Mouse (Mus musculus): ENCODE data around the gene 4430402I18Rik. TPM values are rescaled to one million over a fixed set of nuclear protein-coding genes. Genes with fewer than 3 reads are reported as not detected.

4430402I18Rik gene
- total and polyA plus RNA-seq, 3 experiments: 0.14 to 0.51 (median 0.15) TPM

DNA sequence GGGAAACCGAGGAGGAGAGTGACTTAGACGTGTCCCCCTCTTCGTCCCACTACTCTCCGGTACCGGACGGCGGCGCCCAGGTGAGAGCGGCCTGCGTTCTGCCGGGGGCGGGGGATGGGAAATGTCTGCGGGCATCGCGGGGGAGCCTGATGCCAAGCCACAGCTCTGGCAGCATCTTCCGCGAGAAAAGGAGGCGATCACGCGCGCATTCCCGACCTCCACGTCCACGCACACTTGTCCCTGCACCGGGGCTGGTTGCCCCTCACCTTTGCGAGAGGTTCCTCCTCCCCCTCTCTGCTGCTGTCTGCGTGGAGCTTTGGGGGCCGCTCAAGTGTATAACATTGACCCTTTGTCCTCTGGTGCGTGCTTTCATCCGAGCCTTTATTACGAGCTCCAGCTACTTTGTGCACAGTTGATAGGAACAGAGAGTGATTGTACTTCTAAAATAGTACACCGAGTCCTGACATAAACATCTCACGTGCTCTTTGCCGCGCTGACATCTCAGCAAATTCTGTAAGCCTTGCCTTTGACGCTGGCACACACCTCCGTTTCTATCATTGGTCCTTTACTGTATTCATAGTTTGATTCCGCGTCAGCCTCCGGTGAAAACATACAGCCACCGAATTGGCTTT is 23.1 kb upstream of the 4430402I18Rik start:
- TF ChIP-seq MAX (IDR thresholded peaks at IDR 0.05; ENCODE audit: low read length) (peak; percentile 46; the same call in 1 of the 2 replicates), SIN3A (IDR thresholded peaks at IDR 0.05; ENCODE audit: low read length) (peak; percentile 31; the same call in 1 of the 2 replicates), BHLHE40 (IDR thresholded peaks at IDR 0.05; ENCODE audit: low read depth, low read length) (peak; percentile 75), ZKSCAN1 (IDR thresholded peaks at IDR 0.05; ENCODE audit: borderline replicate concordance, low read depth, low read length) (no peak), CTCF (conservative IDR thresholded peaks at IDR 0.05 in 1 of 2, IDR thresholded peaks at IDR 0.05 in 1 of 2; ENCODE audit: low read depth in 2 of 2, low read length in 2 of 2) (no peak), ZMIZ1 (IDR thresholded peaks at IDR 0.05; ENCODE audit: low read depth, low read length) (no peak), IRF4 (IDR thresholded peaks at IDR 0.05; ENCODE audit: low read depth, low read length) (0 out of 2 replicates have a peak, but pooled peaks have one; percentile 1), NELFE (IDR thresholded peaks at IDR 0.05; ENCODE audit: low read depth, low read length) (no peak), POLR2A (IDR thresholded peaks at IDR 0.05; ENCODE audit: low read depth, low read length) (peak; percentile 42; the same call in 1 of the 2 replicates), MXI1 (IDR thresholded peaks at IDR 0.05; ENCODE audit: low read depth, low read length) (peak; percentile 73; the same call in 1 of the 2 replicates)
- H3K36me3 ChIP-seq (replicated peaks in 1 of 2; ENCODE audit: control insufficient read depth in 1 of 2, insufficient read depth in 1 of 2, low read length in 1 of 2): peaks cover 12 to 28% of the 10 kb centered on the region in 2 experiments
- peaks cover 4% of the 10 kb centered on the region for H3K27me3 ChIP-seq (replicated peaks)
- H3K9ac ChIP-seq (ENCODE audit: insufficient read depth, low read depth): peak overlapping the region; percentile 64
- H3K27ac ChIP-seq (ENCODE audit: insufficient read depth, low read depth): peak overlapping the region; percentile 5; the same call in 1 of the 2 replicates
- H3K4me2 ChIP-seq (ENCODE audit: insufficient read depth, low read depth, poor library complexity, severe bottlenecking): peak overlapping the region; percentile 75
- in situ Hi-C loops (cut with MboI; ENCODE audit: low pct_ligation_motif_present, low pct_unique_long_range_greater_than_20kb, low sequenced_read_pairs) (no loop called here), dilution Hi-C loops (cut with MboI; ENCODE audit: extremely low pct_ligation_motif_present, extremely low pct_unique_long_range_greater_than_20kb, low sequenced_read_pairs) (no loop called here)
- H3K4me3 ChIP-seq (replicated peaks in 1 of 3; ENCODE audit: low read depth in 2 of 3, low read length in 2 of 3, poor library complexity in 1 of 3): peak overlapping the region; percentile 77 to 97 (median 92)
- peaks cover 5 to 13% of the 10 kb centered on the region in 2 experiments; a peak in 3 of 4 replicates for H3K4me1 ChIP-seq (ENCODE audit: control insufficient read depth in 1 of 2, insufficient read depth in 2 of 2)
- H3K79me2 ChIP-seq (replicated peaks; ENCODE audit: control insufficient read depth, extremely low read depth, insufficient read depth, poor library complexity, severe bottlenecking): peaks cover 19% of the 10 kb centered on the region
- peak; percentile 33 for DNase-seq (ENCODE audit: extremely low read depth)
- H3K9me3 ChIP-seq (replicated peaks; ENCODE audit: low read length): no peaks in the 10 kb centered on the region

DNA sequence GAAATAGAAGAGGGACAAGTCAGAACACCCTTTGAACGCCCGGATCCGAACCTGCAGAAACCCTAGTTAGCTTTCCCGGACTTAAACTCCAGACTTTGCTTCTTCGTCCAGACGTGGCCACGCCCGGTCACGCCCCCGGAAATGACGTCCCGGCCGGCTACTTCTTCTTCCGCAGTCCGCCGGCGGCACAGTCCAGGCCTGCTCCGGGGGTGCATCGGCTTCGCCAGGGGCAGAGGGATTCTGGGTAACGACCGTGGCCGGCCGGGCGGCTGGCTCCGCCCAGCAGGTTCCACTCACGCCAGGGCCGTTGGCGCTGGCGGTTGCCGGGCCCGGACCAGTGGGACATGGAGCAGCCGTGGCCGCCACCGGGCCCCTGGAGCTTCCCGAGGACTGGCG is 22.6 kb upstream of the 4430402I18Rik start, which contains the start of gene Cdc37l1:
TSS of gene Cdc37l1 (plus strand) at position 159 of the 396 bp plus-strand sequence.
- Histone ChIP-seq H3K27me3 (replicated peaks) (peaks cover 4% of the 10 kb centered on the region), H3K4me3 (replicated peaks in 1 of 3; ENCODE audit: low read depth in 2 of 3, low read length in 2 of 3, poor library complexity in 1 of 3) (peak within 1 kb of the TSS; percentile 77 to 97 (median 92)), H3K27ac (ENCODE audit: insufficient read depth, low read depth) (peak within 1 kb of the TSS; percentile 5; the same call in 1 of the 2 replicates), H3K79me2 (replicated peaks; ENCODE audit: control insufficient read depth, extremely low read depth, insufficient read depth, poor library complexity, severe bottlenecking) (peaks cover 19% of the 10 kb centered on the region), H3K9ac (ENCODE audit: insufficient read depth, low read depth) (peak within 1 kb of the TSS; percentile 71), H3K9me3 (replicated peaks; ENCODE audit: low read length) (no peaks in the 10 kb centered on the region), H3K36me3 (replicated peaks in 1 of 2; ENCODE audit: control insufficient read depth in 1 of 2, insufficient read depth in 1 of 2, low read length in 1 of 2) (peaks cover 8 to 23% of the 10 kb centered on the region in 2 experiments), H3K4me1 (ENCODE audit: control insufficient read depth in 1 of 2, insufficient read depth in 2 of 2) (peaks cover 5 to 13% of the 10 kb centered on the region in 2 experiments; a peak in 3 of 4 replicates), H3K4me2 (ENCODE audit: insufficient read depth, low read depth, poor library complexity, severe bottlenecking) (peak within 1 kb of the TSS; percentile 82)
- in situ Hi-C loops (cut with MboI; ENCODE audit: low pct_ligation_motif_present, low pct_unique_long_range_greater_than_20kb, low sequenced_read_pairs) (no loop called here), dilution Hi-C loops (cut with MboI; ENCODE audit: extremely low pct_ligation_motif_present, extremely low pct_unique_long_range_greater_than_20kb, low sequenced_read_pairs) (no loop called here)
- peak; percentile 91 for DNase-seq (ENCODE audit: extremely low read depth)
- TF ChIP-seq ELF1 (IDR thresholded peaks at IDR 0.05; ENCODE audit: low read depth, low read length): peak; percentile 95
- TF ChIP-seq USF1 (IDR thresholded peaks at IDR 0.05; ENCODE audit: low read depth, low read length): peak; percentile 22
- TF ChIP-seq MAFK (IDR thresholded peaks at IDR 0.05; ENCODE audit: insufficient replicate concordance, low read length): no peak
- no peak for TF ChIP-seq JUND (conservative IDR thresholded peaks at IDR 0.05; ENCODE audit: low read depth, low read length)
- TF ChIP-seq MXI1 (IDR thresholded peaks at IDR 0.05; ENCODE audit: low read depth, low read length): peak; percentile 68; the same call in 1 of the 2 replicates
- no peak for TF ChIP-seq SMC3 (IDR thresholded peaks at IDR 0.05; ENCODE audit: low read depth, low read length)
- peak; percentile 85 for TF ChIP-seq SIN3A (IDR thresholded peaks at IDR 0.05; ENCODE audit: low read length)
- TF ChIP-seq POLR2AphosphoS2 (IDR thresholded peaks at IDR 0.05; ENCODE audit: low read depth, low read length): peak; percentile 60; the same call in 1 of the 2 replicates
- TF ChIP-seq UBTF (IDR thresholded peaks at IDR 0.05; ENCODE audit: low read depth, low read length): no peak
- no peak; the same call in 1 of the 2 replicates for TF ChIP-seq GABPA (IDR thresholded peaks at IDR 0.05; ENCODE audit: insufficient replicate concordance, low read depth, low read length)
- TF ChIP-seq ZC3H11A (IDR thresholded peaks at IDR 0.05; ENCODE audit: low read depth, low read length): no peak
- TF ChIP-seq USF2 (conservative IDR thresholded peaks at IDR 0.05; ENCODE audit: low read depth, low read length): no peak
- TF ChIP-seq HCFC1 (IDR thresholded peaks at IDR 0.05; ENCODE audit: low read depth, low read length): peak; percentile 83
- no peak for TF ChIP-seq CTCF (conservative IDR thresholded peaks at IDR 0.05 in 1 of 2, IDR thresholded peaks at IDR 0.05 in 1 of 2; ENCODE audit: low read depth in 2 of 2, low read length in 2 of 2)
- no peak for TF ChIP-seq ZKSCAN1 (IDR thresholded peaks at IDR 0.05; ENCODE audit: borderline replicate concordance, low read depth, low read length)
- TF ChIP-seq CHD1 (IDR thresholded peaks at IDR 0.05; ENCODE audit: low read depth, low read length): no peak; the same call in 1 of the 2 replicates
- no peak for TF ChIP-seq CHD2 (IDR thresholded peaks at IDR 0.05; ENCODE audit: low read length)
- TF ChIP-seq ETS1 (conservative IDR thresholded peaks at IDR 0.05; ENCODE audit: low read depth, low read length): 0 out of 2 replicates have a peak, but pooled peaks have one; percentile 23
- peak; percentile 81; the same call in 1 of the 2 replicates for TF ChIP-seq MAZ (IDR thresholded peaks at IDR 0.05; ENCODE audit: low read depth, low read length)
- TF ChIP-seq RCOR1 (conservative IDR thresholded peaks at IDR 0.05; ENCODE audit: low read depth, low read length): peak; percentile 48; the same call in 1 of the 2 replicates
- peak; percentile 81 for TF ChIP-seq TBP (conservative IDR thresholded peaks at IDR 0.05; ENCODE audit: low read depth, low read length)
- peak; percentile 96 for TF ChIP-seq POLR2A (IDR thresholded peaks at IDR 0.05; ENCODE audit: low read depth, low read length)
- no peak for TF ChIP-seq JUN (IDR thresholded peaks at IDR 0.05; ENCODE audit: insufficient read depth, low read depth, low read length)
- TF ChIP-seq NELFE (IDR thresholded peaks at IDR 0.05; ENCODE audit: low read depth, low read length): peak; percentile 90
- peak; percentile 89 for TF ChIP-seq ZMIZ1 (IDR thresholded peaks at IDR 0.05; ENCODE audit: low read depth, low read length)
- TF ChIP-seq EP300 (IDR thresholded peaks at IDR 0.05; ENCODE audit: low read length): no peak
